Mouse (Mus musculus) T-cell, adult 2 months (primary cell): ENCODE data around the gene Glo1.
"Not testable (repeated sequence)": the region's sequence is repeated elsewhere in the genome, so short reads cannot be mapped to it uniquely, and the experiment has no call there.

Experiments used
- DNase-seq: peaks from one replicate; pipeline ENCODE4 v3.0.0; 2022; ENCODE audit warnings: low spot score

Glo1 gene

DNA sequence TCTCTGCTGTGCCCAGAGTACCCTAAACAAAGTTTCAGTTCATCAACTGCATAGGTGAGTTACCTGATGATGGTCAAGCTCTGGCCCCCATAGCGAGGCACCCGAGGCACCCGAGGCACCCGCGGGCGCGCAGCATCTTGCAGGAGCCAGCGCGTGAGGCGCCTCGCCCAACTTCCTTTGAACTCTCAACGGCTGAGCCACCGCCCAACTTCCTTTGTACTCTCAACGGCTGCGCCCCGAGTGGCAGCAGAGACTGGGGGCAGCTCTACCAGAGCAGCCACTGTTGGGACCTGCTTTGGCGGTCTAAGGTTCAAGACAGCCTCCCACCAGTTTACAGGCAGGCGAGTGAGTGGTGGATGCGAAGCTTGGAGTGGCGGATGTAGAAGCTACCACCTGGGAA is at the start of gene Glo1:
Gene Glo1, minus strand, starts transcription at position 153 of the 400 bp plus-strand sequence.
- not testable (repeated sequence) for DNase-seq

GRCm38 (mm10) chr17:30675021-30675740 is 48.5 kb upstream of the Glo1 start:
- no peak for DNase-seq

GRCm38 (mm10) chr17:30673023-30673422 is 46.4 kb upstream of the Glo1 start:
- DNase-seq = no peak

DNA sequence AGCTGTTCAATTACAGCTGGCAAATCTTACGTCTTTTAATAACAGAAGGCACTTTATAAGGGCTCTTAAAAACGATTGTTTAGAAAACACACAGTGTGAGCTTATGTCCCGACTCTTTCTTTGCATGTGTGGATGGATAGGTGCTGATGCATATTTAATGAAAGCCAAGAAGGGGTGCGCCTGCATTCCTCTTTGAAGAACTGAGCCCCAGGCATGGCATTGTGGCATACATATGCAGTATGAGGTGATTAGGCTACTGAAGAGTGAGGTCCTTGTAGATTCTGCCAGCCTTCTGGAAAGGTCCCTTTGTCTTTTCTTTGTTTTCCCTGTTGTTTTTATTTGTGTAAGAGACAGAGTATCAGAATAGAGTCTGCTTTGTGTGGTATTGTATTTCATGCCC is 45.9 kb upstream of the Glo1 start:
- no peak for DNase-seq

DNA sequence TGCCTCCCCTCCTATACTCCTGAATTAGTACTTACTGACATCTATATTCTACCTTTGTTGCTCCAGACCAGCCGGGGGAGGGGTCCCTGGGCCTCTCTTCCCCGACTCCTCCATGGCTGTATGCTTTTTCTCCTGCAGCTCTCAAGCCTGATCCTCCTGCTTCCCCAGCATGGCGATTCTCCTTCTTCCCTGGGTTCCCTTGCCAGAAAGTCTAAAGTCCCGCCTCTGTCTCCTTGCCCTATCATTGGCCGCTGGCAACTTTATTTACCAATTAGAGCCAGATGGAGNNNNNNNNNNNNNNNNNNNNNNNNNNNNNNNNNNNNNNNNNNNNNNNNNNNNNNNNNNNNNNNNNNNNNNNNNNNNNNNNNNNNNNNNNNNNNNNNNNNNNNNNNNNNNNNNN is 38.2 kb upstream of the Glo1 start:
- no peak for DNase-seq

DNA sequence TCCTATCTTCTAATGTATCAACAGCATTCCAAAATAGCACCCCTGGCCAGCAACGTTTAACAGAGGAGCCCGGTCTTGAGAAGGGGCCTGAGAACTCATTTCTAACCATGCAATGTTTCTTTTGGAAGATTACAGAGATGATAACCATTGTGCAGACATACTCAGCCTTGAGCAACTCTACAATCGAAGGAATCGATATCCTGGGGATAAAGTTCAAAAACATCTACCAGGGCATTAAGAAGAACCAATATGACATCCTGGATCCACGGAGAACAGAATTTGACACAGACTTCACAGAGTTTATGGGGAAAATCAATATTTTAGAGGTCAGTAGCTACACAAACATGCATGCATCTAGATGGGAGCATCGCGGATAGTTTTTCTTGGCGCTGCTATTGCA is 36.5 kb upstream of the Glo1 start:
- no peak for DNase-seq

GRCm38 (mm10) chr17:30662131-30662530 is 35.5 kb upstream of the Glo1 start:
- no peak for DNase-seq

- DNase-seq = peak; percentile 55
Measured at GRCm38 (mm10) chr17:30658152-30658544, 31.5 kb upstream of the Glo1 start.

GRCm38 (mm10) chr17:30657530-30658151 is 31.0 kb upstream of the Glo1 start:
- DNase-seq = no peak

- peak; percentile 37 for DNase-seq
Measured at GRCm38 (mm10) chr17:30653010-30653409, 26.3 kb upstream of the Glo1 start.

GRCm38 (mm10) chr17:30648770-30649169 is 22.1 kb upstream of the Glo1 start:
- peak; percentile 15 for DNase-seq

GRCm38 (mm10) chr17:30640896-30641295 is 14.2 kb upstream of the Glo1 start:
- DNase-seq = no peak

- DNase-seq = no peak
Measured at GRCm38 (mm10) chr17:30638996-30639395, 12.3 kb upstream of the Glo1 start.

DNA sequence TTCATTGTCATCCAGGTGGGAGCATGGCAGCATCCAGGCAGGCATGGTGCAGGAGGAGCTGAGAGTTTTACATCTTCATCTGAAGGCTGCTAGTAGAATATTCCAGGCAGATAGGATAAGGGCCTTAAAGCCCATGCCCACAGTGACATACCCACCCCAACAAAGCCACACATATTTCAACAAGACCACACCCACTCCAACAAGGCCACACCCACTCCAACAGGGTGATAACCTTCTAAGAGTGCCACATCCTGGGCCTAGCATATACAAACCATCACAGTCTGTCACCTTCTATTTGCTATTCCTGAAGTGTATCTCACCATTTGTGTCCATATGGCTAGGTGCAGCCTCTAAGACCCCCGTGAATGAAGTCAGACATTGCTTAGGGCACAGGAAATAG is 11.0 kb upstream of the Glo1 start:
- DNase-seq = no peak

DNA sequence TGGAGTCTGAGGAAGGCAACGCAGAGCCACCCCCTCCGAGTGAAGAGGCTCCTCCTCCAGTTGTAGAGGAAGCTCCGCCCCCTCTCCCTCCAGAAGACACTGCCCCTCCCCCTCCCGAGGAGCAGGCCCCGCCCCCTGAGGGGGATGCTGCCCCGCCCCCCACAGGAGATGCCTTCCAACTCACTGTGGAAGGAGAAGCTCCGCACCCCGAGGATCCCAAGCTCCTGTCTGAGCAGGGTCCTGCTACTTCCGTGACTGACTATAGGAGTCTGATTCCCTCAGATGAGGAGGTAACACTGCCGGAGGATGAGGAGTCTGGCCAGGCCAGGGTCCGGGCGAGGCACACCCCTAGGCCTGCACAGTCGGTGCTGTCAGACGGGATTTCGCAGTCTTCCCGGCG is 8.7 kb upstream of the Glo1 start:
- DNase-seq = no peak

GRCm38 (mm10) chr17:30624132-30624531 is 2.5 kb downstream of the Glo1 start, which contains the start of gene Dnah8:
Gene Dnah8 (plus strand): TSS chr17:30624354.
- DNase-seq = not testable (repeated sequence)

GRCm38 (mm10) chr17:30623200-30623599 is 3.5 kb downstream of the Glo1 start:
- no peak for DNase-seq

DNA sequence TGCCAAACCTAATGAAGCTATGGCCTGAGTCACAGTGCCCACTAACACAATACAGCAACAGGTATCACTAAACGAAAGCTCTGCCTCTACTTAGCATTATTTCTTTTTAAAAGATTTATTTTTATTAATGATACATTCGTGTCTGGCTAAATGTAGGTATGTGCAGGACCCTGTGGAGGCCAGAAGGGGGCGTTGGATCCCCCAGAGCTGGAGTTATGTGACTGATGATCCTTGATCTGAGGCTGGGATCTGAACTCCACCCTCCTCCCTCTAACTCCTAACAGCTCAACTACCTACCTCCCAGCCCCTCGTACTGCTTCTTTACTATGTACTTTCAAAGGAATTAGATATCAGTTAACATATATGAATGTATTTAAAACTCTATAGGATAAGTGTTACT is 5.2 kb downstream of the Glo1 start:
- DNase-seq = no peak

- DNase-seq = no peak
Measured at GRCm38 (mm10) chr17:30620548-30620947, 6.1 kb downstream of the Glo1 start.

GRCm38 (mm10) chr17:30619153-30619552 is 7.5 kb downstream of the Glo1 start:
- DNase-seq = no peak

- DNase-seq = no peak
Measured at GRCm38 (mm10) chr17:30618136-30618891, 8.4 kb downstream of the Glo1 start.

- no peak for DNase-seq
Measured at GRCm38 (mm10) chr17:30616203-30616602, 10.5 kb downstream of the Glo1 start.

DNA sequence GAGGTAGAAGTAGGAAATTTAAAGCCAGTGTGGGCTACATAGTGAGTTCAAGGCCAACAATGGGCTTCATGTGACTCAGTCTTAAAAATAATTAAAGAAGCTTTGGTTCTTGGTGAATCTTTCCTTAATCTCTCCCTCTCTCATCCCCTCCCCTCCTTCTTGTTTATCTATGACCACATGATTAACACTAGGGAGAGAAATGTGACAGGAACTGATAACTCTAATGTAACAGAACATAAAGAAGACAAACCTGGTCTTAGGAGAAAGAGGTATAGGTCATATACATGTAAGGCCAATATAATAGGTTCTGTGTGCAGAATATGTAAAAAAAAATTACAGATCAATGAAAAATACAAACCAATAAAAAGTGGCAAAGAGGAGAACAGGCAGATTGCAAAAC is 13.3 kb downstream of the Glo1 start:
- DNase-seq = no peak
